Mouse (Mus musculus) hindlimb bud, embryonic 11.5 days (tissue): ENCODE results near the gene Rnf224.
A peak's percentile ranks its signal among the peaks of the same experiment; 100 is the strongest.
"Not testable (repeated sequence)": the region's sequence is repeated elsewhere in the genome, so short reads cannot be mapped to it uniquely, and the experiment has no call there.

Source experiments
- DNase-seq: peaks from one replicate; pipeline ENCODE4 v3.0.0-alpha.2; 2012; ENCODE audit warnings: low read depth, low spot score; ENCODE audit errors: extremely low spot score

Gene Rnf224

DNA sequence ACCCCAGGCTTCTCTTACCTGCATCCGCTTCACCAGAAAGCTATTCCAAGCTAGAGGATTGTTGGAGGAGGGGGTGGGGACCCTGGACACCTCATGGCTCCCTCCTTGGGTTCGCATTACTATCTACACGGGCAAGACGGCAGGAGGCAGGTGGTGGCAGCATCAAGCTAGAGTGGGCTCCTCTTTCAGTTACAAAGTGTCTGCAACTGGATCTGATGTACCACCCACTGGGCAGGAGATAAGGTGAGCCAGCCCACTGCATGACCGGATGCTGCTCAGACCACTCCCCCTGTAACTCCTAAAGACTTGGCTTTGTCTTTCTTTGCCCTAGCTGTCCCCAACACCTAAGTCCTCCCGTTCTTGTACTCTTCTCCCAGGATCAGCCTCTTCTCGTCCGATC is at the start of gene Rnf224:
Gene Rnf224, minus strand, starts transcription at position 174 of the 400 bp plus-strand sequence.
- DNase-seq: no peak

DNA sequence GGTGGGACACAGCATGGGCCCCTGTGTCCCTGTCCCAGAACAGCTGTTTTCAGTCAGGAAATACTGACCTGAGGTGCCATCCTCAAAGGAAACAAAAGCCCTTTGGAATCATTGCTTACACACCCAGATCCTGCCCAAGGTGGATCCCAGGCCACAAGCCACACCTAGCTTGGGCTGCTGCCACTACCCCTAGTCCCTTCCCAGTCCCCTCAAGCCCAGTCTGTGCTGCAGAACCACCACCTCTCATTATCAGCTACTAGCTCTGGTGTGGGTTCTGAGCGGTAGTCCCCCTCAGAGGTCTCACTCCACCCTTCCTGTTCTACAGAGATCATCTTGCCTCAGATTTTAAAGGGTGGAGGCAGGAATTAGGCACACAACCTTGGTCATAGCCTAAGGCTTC is 49.7 kb upstream of the Rnf224 start:
- DNase-seq: no peak

DNA sequence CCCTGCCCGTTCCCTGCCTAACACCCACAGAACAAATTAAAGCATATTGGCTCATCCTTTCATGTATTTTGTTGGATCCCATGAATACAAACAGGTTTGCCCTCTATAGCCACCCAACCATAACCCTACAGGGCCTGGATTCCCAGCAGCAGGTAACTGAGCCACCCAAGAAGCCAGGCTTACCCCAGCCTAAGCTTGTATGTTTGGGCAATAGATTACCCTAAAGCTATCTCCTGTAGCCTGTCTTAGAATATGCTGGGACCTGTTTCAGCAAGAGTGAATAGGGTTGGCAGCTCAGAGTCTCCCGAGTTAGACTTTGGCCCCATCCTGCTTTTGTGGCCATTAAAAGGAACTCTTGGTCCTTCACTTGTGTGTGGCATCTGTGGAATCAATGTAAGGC is 49.0 kb upstream of the Rnf224 start:
- no peak for DNase-seq

- DNase-seq: no peak
Measured at GRCm38 (mm10) chr2:25278928-25279882, 42.6 kb upstream of the Rnf224 start.

- no peak for DNase-seq
Measured at GRCm38 (mm10) chr2:25273010-25273409, 36.4 kb upstream of the Rnf224 start.

- DNase-seq: no peak
Measured at GRCm38 (mm10) chr2:25272515-25272914, 35.9 kb upstream of the Rnf224 start.

DNA sequence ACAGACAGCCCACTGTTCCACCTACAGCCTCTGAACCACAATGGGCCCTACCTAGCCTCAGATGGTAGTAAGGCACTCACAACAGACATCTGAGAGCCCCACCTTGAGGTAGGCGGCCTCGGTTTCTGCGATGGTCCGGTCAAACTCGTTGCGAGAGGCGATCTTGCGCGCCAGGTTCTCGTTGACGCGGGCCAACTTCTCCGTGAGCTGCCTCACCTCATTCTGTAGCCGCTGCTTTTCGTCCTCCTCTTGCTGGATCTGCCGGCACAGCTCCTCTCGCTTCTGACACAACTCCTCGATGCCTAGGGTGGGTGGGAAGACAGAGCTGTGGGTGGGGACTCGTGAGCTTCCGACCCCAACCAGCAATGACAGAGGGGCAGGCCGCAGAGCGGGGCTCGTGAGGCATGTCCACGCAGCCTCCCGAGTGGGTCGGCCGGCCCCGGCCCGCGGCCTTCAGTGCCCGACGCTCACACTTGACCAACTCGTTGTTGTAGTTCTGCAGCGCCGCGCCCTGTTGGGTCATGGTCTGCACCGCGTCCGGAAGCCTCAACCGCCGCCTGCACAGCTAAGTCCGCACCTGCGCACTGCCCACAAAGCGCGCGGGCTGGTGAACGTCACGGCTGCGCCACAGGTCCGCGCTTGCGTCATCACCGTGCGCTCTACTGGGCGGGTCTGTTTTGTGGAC is 35.4 kb upstream of the Rnf224 start, which contains the start of the genes Ssna1 and Anapc2:
Gene Ssna1, minus strand, starts transcription at position 612 of the 685 bp plus-strand sequence.
Gene Anapc2, plus strand, starts transcription at position 652 of the 685 bp plus-strand sequence.
- peak; percentile 82 for DNase-seq

DNA sequence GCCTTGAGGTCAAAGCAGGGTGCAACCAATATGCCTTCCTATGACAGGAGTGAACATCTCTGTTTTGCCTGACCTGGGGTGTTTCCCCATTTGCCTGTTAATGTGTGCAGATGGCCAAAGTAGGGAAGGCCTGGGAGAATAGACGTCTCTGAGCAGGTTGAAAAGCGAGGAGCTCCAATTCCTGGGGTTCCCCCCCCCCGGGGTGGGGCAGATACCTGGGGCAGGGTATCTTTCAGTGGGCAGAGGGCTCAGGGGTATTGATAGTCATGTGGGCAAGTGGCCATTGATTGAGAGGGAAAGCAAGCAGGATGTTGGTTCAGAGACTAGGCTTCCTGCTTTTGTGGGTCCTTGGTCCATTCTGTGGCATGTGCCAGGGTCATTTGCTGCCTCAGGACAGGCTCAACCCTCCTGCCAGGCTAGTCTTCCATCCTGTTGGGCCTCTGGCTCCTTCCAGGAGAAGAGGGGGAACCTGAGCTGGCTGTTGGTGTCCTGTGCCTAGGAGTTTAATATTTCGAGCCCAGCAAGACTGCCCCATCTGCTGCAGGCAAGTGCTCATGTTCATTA is 31.2 kb upstream of the Rnf224 start:
- DNase-seq: no peak

- no peak for DNase-seq
Measured at GRCm38 (mm10) chr2:25267241-25267640, 30.7 kb upstream of the Rnf224 start.

DNA sequence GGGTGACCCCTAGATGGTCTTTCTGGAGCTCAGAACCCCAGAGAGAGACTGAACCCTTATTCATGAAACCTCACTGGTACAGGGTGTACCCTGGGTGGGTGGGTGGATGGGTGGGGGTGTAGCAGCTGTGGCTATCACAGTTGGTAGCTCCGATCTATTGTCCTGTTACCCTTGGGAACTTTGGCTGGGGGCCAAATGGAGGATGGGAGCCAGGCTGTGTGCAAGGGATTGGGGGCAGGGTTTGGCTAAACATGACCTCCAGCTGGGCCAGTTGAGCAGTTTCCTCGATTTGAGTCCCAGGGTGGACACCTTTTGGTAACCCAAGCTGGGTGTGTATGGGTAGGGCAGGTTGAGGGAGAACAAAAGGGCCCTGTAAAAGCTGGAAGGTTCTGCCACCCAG is 30.1 kb upstream of the Rnf224 start:
- DNase-seq: no peak

DNA sequence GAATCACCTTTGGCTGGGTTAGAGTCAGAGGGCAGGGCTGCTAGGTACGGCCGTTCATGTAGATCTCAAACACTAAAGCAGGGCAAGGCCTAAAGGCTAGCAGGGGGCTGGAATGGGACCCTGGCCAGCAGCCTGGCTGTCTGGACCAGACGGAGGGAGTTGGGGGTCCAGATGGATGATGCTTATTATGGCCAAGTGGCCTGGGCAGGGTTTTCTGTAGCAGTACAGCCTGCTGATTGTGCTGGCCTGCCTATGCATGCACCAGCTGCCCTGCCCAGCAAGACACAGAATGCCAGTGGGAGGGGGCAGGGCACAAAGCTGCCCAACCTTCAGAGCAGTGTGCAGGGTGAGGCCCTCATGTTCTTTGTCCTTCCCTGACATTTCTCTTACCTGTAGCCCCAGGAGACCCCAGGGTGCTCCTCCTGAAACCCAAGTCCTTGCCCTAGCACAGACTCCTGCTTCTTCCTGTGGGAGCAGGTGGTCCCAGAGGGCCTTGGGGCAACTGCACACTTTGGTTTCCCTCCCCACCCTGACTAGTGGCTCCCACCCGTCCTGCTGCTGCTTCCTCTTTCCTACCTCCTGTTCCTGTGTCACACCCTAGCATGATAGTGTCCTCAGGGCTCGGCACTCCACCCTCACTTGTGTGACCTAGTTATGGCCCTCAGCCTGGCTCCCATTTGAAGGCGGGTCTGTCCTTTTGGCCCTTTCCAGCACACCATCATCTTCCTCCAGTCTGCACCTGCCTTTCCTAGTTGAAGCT is 29.5 kb upstream of the Rnf224 start:
- no peak for DNase-seq

DNA sequence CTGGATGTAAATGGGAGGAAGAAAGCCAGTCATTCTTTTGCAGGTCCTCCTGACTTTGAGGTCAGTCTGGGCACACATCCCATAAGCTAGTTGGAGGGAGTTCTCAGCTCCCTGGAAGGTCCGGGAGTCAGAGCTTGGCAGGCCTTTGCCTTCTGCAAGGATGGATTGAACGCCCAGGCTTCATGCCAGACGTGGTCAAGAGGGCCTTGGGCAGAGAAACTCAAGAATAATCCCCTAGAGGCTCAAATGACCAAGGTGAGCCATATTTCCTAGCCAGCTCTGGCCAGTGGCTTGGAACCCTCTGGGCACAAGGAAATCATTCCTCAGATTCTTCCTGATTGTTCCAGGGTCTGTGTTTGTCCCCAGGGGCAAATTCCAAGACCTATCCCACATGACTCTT is 28.3 kb upstream of the Rnf224 start:
- DNase-seq: no peak

DNA sequence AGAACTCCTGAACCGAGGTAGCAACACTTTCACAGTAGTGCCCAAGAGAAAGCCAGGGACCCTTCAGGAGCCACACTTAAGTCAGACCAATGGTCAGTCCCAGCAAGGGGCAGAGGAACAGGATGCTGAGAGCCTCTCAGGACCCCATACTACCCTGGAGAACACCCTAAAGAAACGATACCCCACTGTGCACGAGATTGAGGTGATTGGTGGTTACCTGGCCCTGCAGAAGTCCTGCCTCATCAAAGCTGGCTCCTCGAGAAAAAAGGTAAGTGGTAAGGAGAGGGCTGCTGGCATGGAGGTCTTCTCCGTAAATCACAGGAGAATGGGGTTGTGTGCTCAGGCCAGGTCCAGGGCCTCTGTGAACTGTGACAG is 27.7 kb upstream of the Rnf224 start:
- no peak for DNase-seq

- no peak for DNase-seq
Measured at GRCm38 (mm10) chr2:25263623-25264285, 27.2 kb upstream of the Rnf224 start.

GRCm38 (mm10) chr2:25262795-25263622 is 26.4 kb upstream of the Rnf224 start:
- DNase-seq: no peak

- peak; percentile 86 for DNase-seq
Measured at GRCm38 (mm10) chr2:25262291-25262767, 25.7 kb upstream of the Rnf224 start, which contains the start of gene Tprn. Gene Tprn (plus strand): TSS chr2:25262618.

DNA sequence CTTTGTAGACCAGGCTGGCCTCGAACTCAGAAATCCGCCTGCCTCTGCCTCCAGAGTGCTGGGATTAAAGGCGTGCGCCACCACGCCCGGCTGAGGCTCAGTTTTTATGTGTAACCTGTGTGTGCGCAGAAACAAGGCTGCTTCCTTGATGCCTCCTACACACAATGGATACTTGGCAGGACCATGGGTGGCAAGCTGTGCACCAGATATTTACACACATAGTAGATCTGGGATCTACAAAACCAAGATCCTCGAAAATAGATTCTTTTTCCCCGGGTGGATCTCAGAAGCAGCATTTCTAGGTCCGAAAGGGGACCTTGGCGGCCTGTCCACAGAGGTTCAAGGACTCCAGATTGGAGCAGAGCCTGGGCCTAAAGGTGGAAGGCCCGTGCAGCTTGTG is 25.3 kb upstream of the Rnf224 start:
- no peak for DNase-seq

GRCm38 (mm10) chr2:25258887-25259286 is 22.3 kb upstream of the Rnf224 start:
- DNase-seq: no peak

DNA sequence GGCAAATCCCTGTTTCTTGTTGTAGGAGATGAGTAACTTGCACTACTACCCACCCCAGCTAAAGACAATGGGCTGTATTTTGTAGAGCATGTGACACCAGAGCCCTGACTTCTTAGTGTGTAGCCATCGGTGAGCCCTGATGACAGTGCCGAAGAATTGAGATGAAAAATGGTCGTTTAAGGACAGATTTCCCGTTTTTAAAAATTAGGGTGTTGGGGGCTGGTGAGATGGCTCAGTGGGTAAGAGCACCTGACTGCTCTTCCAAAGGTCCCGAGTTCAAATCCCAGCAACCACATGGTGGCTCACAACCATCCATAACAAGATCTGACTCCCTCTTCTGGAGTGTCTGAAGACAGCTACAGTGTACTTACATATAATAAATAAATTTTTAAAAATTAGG is 20.7 kb upstream of the Rnf224 start:
- not testable (repeated sequence) for DNase-seq
